Mouse (Mus musculus) neural tube, embryonic 12.5 days (tissue): ENCODE results near the gene Best3. TPM values are rescaled to one million over a fixed set of nuclear protein-coding genes. Genes with fewer than 3 reads are reported as not detected.
"Not testable (repeated sequence)": the region's sequence is repeated elsewhere in the genome, so short reads cannot be mapped to it uniquely, and the experiment has no call there.

ENCODE experiments used
- ATAC-seq: fragments of 200-750 bp; cut with Nextera tagmentation; 2 replicates; pipeline ENCODE4 v1.8.0; 2017; ENCODE audit warnings: low read depth, mild to moderate bottlenecking, moderate TSS enrichment, moderate library complexity; ENCODE audit not compliant: low FRiP score
- H3K27ac ChIP-seq: fragments of 300-500 bp; sonication (generic); 2 replicates; pipeline ENCODE4 v1.5.1; 2016
- H3K27me3 ChIP-seq: fragments of 300-500 bp; sonication (generic); replicated peaks from 2 replicates; pipeline ENCODE4 v1.6.1; 2016; ENCODE audit warnings: mild to moderate bottlenecking
- H3K36me3 ChIP-seq: fragments of 300-500 bp; sonication (generic); 2 replicates; pipeline ENCODE4 v1.6.1; 2016; ENCODE audit warnings: mild to moderate bottlenecking
- H3K4me1 ChIP-seq: fragments of 300-500 bp; sonication (generic); 2 replicates; pipeline ENCODE4 v1.6.1; 2016
- H3K4me2 ChIP-seq: fragments of 300-500 bp; sonication (generic); replicated peaks from 2 replicates; pipeline ENCODE4 v1.6.1; 2016; ENCODE audit warnings: mild to moderate bottlenecking
- H3K4me3 ChIP-seq: fragments of 300-500 bp; sonication (generic); 2 replicates; pipeline ENCODE4 v1.5.1; 2016
- H3K9ac ChIP-seq: fragments of 300-500 bp; sonication (generic); 2 replicates; pipeline ENCODE4 v1.6.1; 2016; ENCODE audit warnings: mild to moderate bottlenecking
- H3K9me3 ChIP-seq: fragments of 300-500 bp; sonication (generic); 2 replicates; pipeline ENCODE4 v1.6.1; 2016; ENCODE audit warnings: mild to moderate bottlenecking
- WGBS: fragments of 180-500 bp; shearing (Covaris S2); methylation state at CpG from one replicate; pipeline ENCODE4 v1.1.7; 2016; 5-methylcytosine and 5-hydroxymethylcytosine counted together
- polyA plus RNA-seq: library from polyadenylated mRNA; unstranded; fragments of >200 nt; fragmentation: Nextera tagmentation; extraction: Ambion mirVana; gene quantifications from 2 replicates; pipeline ENCODE4 v1.2.1, GENCODE M21; 2016

Best3 gene
- polyA plus RNA-seq, 1 experiment from 2014 or later, result 0.09 TPM

- H3K27me3 ChIP-seq, H3K4me3 ChIP-seq, H3K4me2 ChIP-seq, H3K4me1 ChIP-seq, H3K36me3 ChIP-seq, H3K9ac ChIP-seq, H3K9me3 ChIP-seq, ATAC-seq, H3K27ac ChIP-seq: not testable (repeated sequence)
- 56% methylated on average over 15 of the region's 16 CpGs for WGBS
Measured at GRCm38 (mm10) chr10:117043497-117044166, 57.5 kb downstream of the Best3 start.

DNA sequence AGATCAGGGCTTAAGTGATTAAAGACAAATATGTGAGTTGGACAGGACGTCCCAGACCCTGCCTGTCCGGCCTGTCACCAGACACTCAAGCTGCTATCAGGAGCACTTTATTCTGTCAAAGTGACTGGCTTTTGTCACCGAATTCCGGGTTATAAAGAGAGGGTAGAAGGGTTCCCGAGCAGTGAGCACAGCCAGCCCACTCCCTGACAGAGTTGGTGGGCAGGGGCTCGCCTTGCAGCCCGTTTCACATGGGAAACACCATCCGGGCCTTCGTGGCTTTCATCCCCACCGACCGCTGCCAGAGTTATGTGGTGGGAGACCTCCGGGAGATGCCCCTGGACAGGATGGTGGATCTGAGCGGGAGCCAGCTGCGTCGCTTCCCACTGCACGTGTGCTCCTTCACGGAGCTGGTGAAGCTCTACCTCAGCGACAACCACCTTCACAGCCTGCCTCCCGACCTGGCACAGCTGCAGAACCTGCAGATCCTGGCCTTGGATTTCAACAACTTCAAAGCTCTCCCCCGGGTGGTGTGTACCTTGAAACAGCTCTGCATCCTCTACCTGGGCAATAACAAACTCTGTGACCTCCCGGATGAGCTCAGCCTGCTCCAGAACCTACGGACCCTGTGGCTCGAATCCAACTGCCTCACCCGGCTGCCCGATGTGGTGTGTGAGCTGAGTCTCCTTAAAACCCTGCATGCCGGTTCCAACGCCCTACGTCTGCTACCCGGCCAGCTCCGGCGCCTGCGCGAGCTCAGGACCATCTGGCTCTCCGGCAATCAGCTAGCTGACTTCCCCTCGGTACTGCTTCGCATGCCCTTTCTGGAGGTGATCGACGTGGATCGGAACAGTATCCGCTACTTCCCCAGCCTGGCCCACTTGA, 59.3 kb downstream of the Best3 start, which contains the start of gene Lrrc10:
Gene Lrrc10 (plus strand): TSS at position 167 of the 882 bp plus-strand sequence.
- Histone ChIP-seq H3K9me3 (no peaks in the 10 kb centered on the region), H3K27me3 (no peaks in the 10 kb centered on the region), H3K9ac (no peak within 1 kb of the TSS), H3K27ac (no peak within 1 kb of the TSS), H3K4me1 (peaks cover 7% of the 10 kb centered on the region; the same call in 1 of the 2 replicates), H3K4me3 (no peak within 1 kb of the TSS), H3K36me3 (peaks cover 11% of the 10 kb centered on the region), H3K4me2 (peak within 1 kb of the TSS; percentile 41)
- ATAC-seq, result peak; percentile 43; the same call in 1 of the 2 replicates
- 38% methylated on average over 40 of the region's 40 CpGs for WGBS

DNA sequence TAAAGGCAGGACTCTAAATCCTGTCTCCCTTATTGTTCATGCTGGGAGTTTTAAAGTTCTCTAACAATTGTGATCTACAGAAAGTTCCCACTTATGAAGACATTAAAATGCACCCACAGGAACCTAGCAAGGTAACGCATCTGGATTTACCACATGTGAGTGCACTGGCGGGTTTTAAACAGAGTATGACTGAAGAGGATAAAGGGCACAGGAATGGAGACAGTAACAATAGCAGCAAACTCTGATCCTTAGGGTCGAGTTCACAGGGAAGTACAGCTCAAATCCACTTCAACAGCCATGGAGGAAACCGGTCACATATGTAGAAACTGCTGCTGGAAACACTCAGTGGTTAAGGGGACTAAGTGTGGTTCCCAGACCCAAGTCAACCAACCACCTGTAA, 63.1 kb downstream of the Best3 start:
- H3K9me3 ChIP-seq, result no peaks in the 10 kb centered on the region
- 82% methylated on average over 4 of the region's 4 CpGs for WGBS
- no peak overlapping the region for H3K4me2 ChIP-seq
- H3K4me1 ChIP-seq, result peaks cover 7% of the 10 kb centered on the region; the same call in 1 of the 2 replicates
- no peaks in the 10 kb centered on the region for H3K27me3 ChIP-seq
- no peak overlapping the region for H3K4me3 ChIP-seq
- peaks cover 47% of the 10 kb centered on the region for H3K36me3 ChIP-seq
- no peak overlapping the region for H3K27ac ChIP-seq
- H3K9ac ChIP-seq, result no peak overlapping the region
- ATAC-seq, result no peak

DNA sequence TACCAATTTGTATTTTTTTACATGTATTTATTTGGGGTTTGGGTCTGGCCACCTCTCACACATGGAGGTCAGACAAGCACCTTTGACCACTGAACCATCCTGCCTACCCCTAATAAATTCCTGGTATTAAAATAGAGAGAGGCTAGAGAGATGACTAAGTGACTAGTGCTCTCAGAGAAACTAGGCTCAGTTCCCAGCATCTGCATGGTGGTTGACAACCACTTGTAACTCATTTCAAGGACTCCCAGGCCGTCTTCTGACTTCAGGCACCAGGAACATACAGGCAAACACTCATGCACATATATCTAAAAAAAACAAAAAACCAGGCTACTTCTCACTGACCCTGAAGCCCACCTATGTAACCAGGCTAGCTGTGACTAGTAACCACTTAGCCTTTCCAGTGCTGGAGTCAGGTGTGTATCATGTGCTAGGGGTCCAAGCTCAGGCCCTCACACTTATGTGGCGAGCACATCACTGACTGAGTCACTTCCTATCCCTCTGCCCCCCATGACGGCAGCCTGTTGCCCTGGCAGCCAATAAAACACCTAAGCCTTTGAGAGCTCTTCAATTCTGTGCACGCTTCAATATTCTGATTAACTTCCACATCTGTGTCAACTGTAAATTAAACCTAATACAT, 64.0 kb downstream of the Best3 start:
- Histone ChIP-seq H3K9ac (no peak overlapping the region), H3K27ac (no peak overlapping the region)
- WGBS, result 75% methylated on average over 4 of the region's 4 CpGs

DNA sequence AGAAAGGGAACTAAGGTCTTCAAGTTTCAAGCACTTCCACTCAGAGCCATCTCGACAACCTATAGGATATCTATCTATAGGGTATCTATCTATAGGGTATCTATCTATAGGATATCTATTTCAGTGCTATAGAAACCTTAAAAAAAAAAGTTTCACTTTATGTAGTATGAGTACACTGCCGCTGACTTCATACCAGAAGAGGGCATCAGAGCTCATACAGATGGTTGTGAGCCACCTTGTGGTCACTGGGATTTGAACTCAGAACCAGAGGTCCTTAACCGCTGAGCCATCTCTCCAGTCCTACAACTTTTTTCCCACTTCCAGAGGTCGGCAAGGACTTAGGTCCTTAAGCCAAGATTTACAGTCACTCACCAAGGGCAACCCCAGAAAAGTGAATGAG, 69.6 kb downstream of the Best3 start:
- H3K4me2 ChIP-seq, result no peak overlapping the region
- no peak for ATAC-seq
- H3K9me3 ChIP-seq, result no peaks in the 10 kb centered on the region
- peaks cover 97% of the 10 kb centered on the region for H3K36me3 ChIP-seq
- no peak overlapping the region for H3K4me3 ChIP-seq
- WGBS, result 94% methylated on average over 4 of the region's 4 CpGs
- no peaks in the 10 kb centered on the region for H3K27me3 ChIP-seq
- H3K27ac ChIP-seq, result no peak overlapping the region
- no peak overlapping the region for H3K9ac ChIP-seq
- H3K4me1 ChIP-seq, result peaks cover 13% of the 10 kb centered on the region

More for the DNA sequence above, 64.0 kb downstream of the Best3 start:
- peaks cover 55% of the 10 kb centered on the region for H3K36me3 ChIP-seq
- H3K4me1 ChIP-seq, result peaks cover 7% of the 10 kb centered on the region; the same call in 1 of the 2 replicates
- no peaks in the 10 kb centered on the region for H3K27me3 ChIP-seq
- H3K9me3 ChIP-seq, result no peaks in the 10 kb centered on the region
- no peak overlapping the region for H3K4me2 ChIP-seq
- ATAC-seq, result no peak
- H3K4me3 ChIP-seq, result no peak overlapping the region

GRCm38 (mm10) chr10:117062894-117063253, 76.8 kb downstream of the Best3 start:
- 4% methylated on average over 15 of the region's 15 CpGs for whole genome bisulfite sequencing
- H3K27me3 ChIP-seq, result no peaks in the 10 kb centered on the region
- H3K4me2 ChIP-seq, result peak overlapping the region; percentile 73
- H3K4me1 ChIP-seq, result peaks cover 20% of the 10 kb centered on the region
- H3K36me3 ChIP-seq, result peaks cover 42% of the 10 kb centered on the region
- peak overlapping the region; percentile 93 for H3K4me3 ChIP-seq
- H3K27ac ChIP-seq, result 0 out of 2 replicates have a peak overlapping the region, but pooled peaks have one; percentile 64
- peak overlapping the region; percentile 87 for H3K9ac ChIP-seq
- no peaks in the 10 kb centered on the region for H3K9me3 ChIP-seq
- ATAC-seq, result no peak

DNA sequence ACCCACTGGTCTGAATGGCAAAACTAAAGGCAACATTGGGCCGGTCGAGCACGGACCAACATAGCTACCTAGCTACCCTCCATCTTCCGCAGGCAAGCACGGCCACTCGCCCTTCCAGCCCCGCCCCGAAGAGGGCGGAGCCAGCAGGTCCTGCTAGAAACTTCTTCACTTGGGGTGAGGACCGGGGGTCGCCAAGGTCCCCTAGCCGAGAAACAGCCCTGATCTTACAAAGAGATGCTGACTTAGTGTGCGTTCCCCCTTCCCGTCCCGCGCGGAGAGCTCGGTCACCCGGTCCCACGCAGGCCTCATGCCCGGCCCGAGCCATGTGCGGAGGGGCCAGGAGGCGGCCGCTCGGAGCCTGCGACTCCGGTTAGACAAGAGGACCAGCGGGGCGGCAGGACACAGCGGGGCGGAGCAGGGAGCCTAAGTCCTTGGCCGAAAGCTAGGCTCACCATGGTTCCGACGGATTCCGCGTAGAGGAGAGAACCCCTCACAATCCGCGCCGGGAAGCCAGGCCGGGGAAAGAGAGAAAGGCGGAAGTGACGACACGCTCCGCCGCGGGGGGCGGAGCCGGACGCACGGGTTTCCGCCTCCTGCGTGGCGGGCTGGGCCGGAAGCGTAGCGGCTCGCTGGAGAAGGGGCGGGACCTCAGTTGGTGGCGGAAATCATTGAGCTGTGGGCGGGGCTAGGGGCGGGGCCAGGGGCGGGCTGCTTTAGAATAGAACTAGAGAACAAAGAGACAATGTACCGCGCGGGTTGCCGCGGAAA, 77.3 kb downstream of the Best3 start, which contains the start of gene Cct2:
Gene Cct2 (minus strand): TSS at position 561 of the 768 bp plus-strand sequence.
- ATAC-seq, result peak; percentile 95
- Histone ChIP-seq H3K9me3 (no peaks in the 10 kb centered on the region), H3K9ac (peak within 1 kb of the TSS; percentile 87), H3K4me1 (peaks cover 20% of the 10 kb centered on the region), H3K27ac (peak within 1 kb of the TSS; percentile 64; the same call in 1 of the 2 replicates), H3K4me2 (peak within 1 kb of the TSS; percentile 73), H3K27me3 (no peaks in the 10 kb centered on the region), H3K36me3 (peaks cover 36% of the 10 kb centered on the region), H3K4me3 (peak within 1 kb of the TSS; percentile 93)
- WGBS, result under 1% methylated on average over 68 of the region's 68 CpGs

DNA sequence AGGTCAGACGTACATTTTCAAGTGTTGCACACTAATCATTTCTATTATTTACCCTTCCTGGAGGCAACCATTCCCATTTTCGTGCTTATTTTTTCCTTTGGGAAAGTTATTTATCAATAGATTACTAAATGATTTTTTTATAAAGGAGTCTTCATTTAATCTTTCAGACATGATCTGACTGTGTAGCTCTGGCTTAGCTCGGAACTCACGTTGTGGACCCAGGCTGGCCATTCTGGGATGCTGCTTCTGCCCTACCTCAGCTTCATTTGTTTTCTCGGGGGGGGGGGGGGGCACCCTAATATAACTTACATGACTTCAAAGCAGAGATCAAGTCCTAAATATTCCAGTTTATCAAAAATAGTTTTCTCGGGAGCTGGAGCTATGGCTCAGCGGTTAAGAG, 78.0 kb downstream of the Best3 start:
- peak; percentile 63; the same call in 1 of the 2 replicates for ATAC-seq
- WGBS, result 8% methylated on average over 7 of the region's 7 CpGs
- peak overlapping the region; percentile 93; the same call in 1 of the 2 replicates for H3K4me3 ChIP-seq

GRCm38 (mm10) chr10:117069109-117069508, 83.0 kb downstream of the Best3 start:
- no peak overlapping the region for H3K4me3 ChIP-seq
- no peak overlapping the region for H3K9ac ChIP-seq
- no peaks in the 10 kb centered on the region for H3K9me3 ChIP-seq
- 97% methylated on average over 3 of the region's 3 CpGs for WGBS
- H3K27ac ChIP-seq, result no peak overlapping the region
- H3K4me2 ChIP-seq, result no peak overlapping the region
- H3K27me3 ChIP-seq, result no peaks in the 10 kb centered on the region
- H3K4me1 ChIP-seq, result no peaks in the 10 kb centered on the region
- peaks cover 31% of the 10 kb centered on the region for H3K36me3 ChIP-seq
- ATAC-seq, result no peak

More for the DNA sequence above, 78.0 kb downstream of the Best3 start:
- Histone ChIP-seq H3K9me3 (no peaks in the 10 kb centered on the region), H3K4me2 (peak overlapping the region; percentile 73), H3K9ac (0 out of 2 replicates have a peak overlapping the region, but pooled peaks have one; percentile 40), H3K36me3 (peaks cover 30% of the 10 kb centered on the region), H3K27ac (no peak overlapping the region; the same call in 1 of the 2 replicates), H3K4me1 (peaks cover 14% of the 10 kb centered on the region; the same call in 1 of the 2 replicates), H3K27me3 (no peaks in the 10 kb centered on the region)

- H3K4me1 ChIP-seq, result no peaks in the 10 kb centered on the region
- no peak for ATAC-seq
- peaks cover 51% of the 10 kb centered on the region for H3K36me3 ChIP-seq
- H3K27ac ChIP-seq, result no peak overlapping the region
- WGBS, result 92% methylated on average over 18 of the region's 18 CpGs
- H3K9me3 ChIP-seq, result no peaks in the 10 kb centered on the region
- H3K4me3 ChIP-seq, result no peak overlapping the region
- H3K9ac ChIP-seq, result no peak overlapping the region
- no peaks in the 10 kb centered on the region for H3K27me3 ChIP-seq
- H3K4me2 ChIP-seq, result no peak overlapping the region
Measured at GRCm38 (mm10) chr10:117072191-117072888, 86.2 kb downstream of the Best3 start.

- Histone ChIP-seq H3K4me2 (no peak overlapping the region), H3K27ac (no peak overlapping the region), H3K27me3 (no peaks in the 10 kb centered on the region), H3K9me3 (no peaks in the 10 kb centered on the region), H3K4me3 (no peak overlapping the region), H3K9ac (no peak overlapping the region), H3K36me3 (peaks cover 51% of the 10 kb centered on the region), H3K4me1 (no peaks in the 10 kb centered on the region)
- no peak for ATAC-seq
- 83% methylated on average over 7 of the region's 7 CpGs for WGBS
Measured at GRCm38 (mm10) chr10:117073176-117073575, 87.1 kb downstream of the Best3 start.
